Comparison of ENCODE assay signal across 9 mouse cellular contexts in the genomic region with DNA sequence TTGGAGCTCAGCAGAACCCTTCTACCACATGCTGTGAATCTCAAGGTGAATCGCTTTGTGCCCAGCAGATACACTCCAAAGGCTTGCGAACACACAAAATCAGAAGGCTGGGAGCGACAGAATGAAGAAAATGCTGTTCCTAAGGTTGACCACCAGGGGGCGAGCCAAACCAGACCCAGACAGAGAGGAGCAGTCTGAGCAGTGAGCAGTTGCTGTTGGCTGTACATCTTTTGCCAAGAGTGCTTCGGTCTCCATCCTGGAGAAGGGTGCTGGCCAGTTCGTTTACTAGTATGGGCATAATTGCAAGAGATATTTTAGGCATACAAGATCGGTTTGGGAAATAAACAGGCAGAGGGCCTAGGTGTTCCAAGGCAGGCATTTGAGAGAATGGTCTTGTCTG. TPM values are rescaled to one million over a fixed set of nuclear protein-coding genes. Genes with fewer than 3 reads are reported as not detected.
DNase-seq lines count a peak whose midpoint lies in the region; ATAC-seq lines count a peak whose summit lies in the region.
"Had no signal": no experiment of that assay in that cellular context is flagged by ENCODE, and none has a peak within 500 bp of the region (broad histone marks: within the 10 kb centered on the region; RNA-seq: fewer than 3 reads in every experiment).

No protein-coding gene starts in this region.

- H3K27ac ChIP-seq in forebrain, embryonic 11.5 days (ENCODE audit: low read depth, low read length), result no peak overlapping the region
- no peak overlapping the region for H3K27ac ChIP-seq in hindbrain, embryonic 14.5 days
- no peak overlapping the region for H3K27ac ChIP-seq in limb, embryonic 10.5 days
- H3K27ac ChIP-seq: limb, embryonic 15.5 days had no signal

- H3K27me3 ChIP-seq in forebrain, embryonic 11.5 days (ENCODE audit: control insufficient read depth, insufficient read depth, low read length), result no peaks in the 10 kb centered on the region; the same call in 1 of the 2 replicates
- H3K27me3 ChIP-seq in hindbrain, embryonic 14.5 days (ENCODE audit: control insufficient read depth, insufficient read depth, low read length), result no peaks in the 10 kb centered on the region
- peaks cover 36% of the 10 kb centered on the region; the same call in 1 of the 2 replicates for H3K27me3 ChIP-seq in limb, embryonic 10.5 days (ENCODE audit: low read depth, poor library complexity, severe bottlenecking)
- H3K27me3 ChIP-seq in splenic B cell, adult 2 months (ENCODE audit: control insufficient read depth, insufficient read depth, low read length, poor library complexity, severe bottlenecking), result no peaks in the 10 kb centered on the region

- H3K9me3 ChIP-seq in forebrain, embryonic 11.5 days (ENCODE audit: control insufficient read depth, low read length), result no peaks in the 10 kb centered on the region
- no peaks in the 10 kb centered on the region for H3K9me3 ChIP-seq in hindbrain, embryonic 14.5 days (ENCODE audit: control insufficient read depth, low read length)
- H3K9me3 ChIP-seq in limb, embryonic 10.5 days (replicated peaks), result no peaks in the 10 kb centered on the region
- H3K9me3 ChIP-seq: limb, embryonic 15.5 days had no signal

- H3K4me3 ChIP-seq in forebrain, embryonic 11.5 days (ENCODE audit: low read depth, low read length), result no peak overlapping the region
- no peak overlapping the region for H3K4me3 ChIP-seq in hindbrain, embryonic 14.5 days (replicated peaks; ENCODE audit: low read length)
- no peak overlapping the region for H3K4me3 ChIP-seq in limb, embryonic 10.5 days
- H3K4me3 ChIP-seq: limb, embryonic 15.5 days had no signal

- 36% methylated on average over 7 of the region's 7 CpGs for WGBS in forebrain, embryonic 11.5 days
- WGBS in hindbrain, embryonic 14.5 days, result 30% methylated on average over 7 of the region's 7 CpGs
- WGBS in limb, embryonic 10.5 days, result 40% methylated on average over 7 of the region's 7 CpGs

- H3K4me2 ChIP-seq in forebrain, embryonic 11.5 days (ENCODE audit: low read depth, low read length, severe bottlenecking), result no peak overlapping the region
- no peak overlapping the region for H3K4me2 ChIP-seq in hindbrain, embryonic 14.5 days (replicated peaks)
- H3K4me2 ChIP-seq: limb, embryonic 15.5 days had no signal

- H3K36me3 ChIP-seq in forebrain, embryonic 11.5 days (ENCODE audit: control insufficient read depth, insufficient read depth, low read length), result no peaks in the 10 kb centered on the region
- no peaks in the 10 kb centered on the region for H3K36me3 ChIP-seq in hindbrain, embryonic 14.5 days (replicated peaks; ENCODE audit: control insufficient read depth, insufficient read depth)
- no peaks in the 10 kb centered on the region for H3K36me3 ChIP-seq in limb, embryonic 10.5 days
- H3K36me3 ChIP-seq in splenic B cell, adult 2 months (ENCODE audit: control insufficient read depth, insufficient read depth, low read length, poor library complexity, severe bottlenecking), result no peaks in the 10 kb centered on the region
- H3K36me3 ChIP-seq: limb, embryonic 15.5 days had no signal

- peak; percentile 61; the same call in 1 of the 2 replicates for ATAC-seq in forebrain, embryonic 11.5 days (replicated peaks; ENCODE audit: low FRiP score)
- ATAC-seq in hindbrain, embryonic 14.5 days (ENCODE audit: low FRiP score), result peak; percentile 76; the same call in 1 of the 2 replicates

- H3K9ac ChIP-seq in forebrain, embryonic 11.5 days (ENCODE audit: low read length), result no peak overlapping the region
- H3K9ac ChIP-seq in hindbrain, embryonic 14.5 days, result no peak overlapping the region
- H3K9ac ChIP-seq: limb, embryonic 15.5 days had no signal

- no peaks in the 10 kb centered on the region for H3K4me1 ChIP-seq in forebrain, embryonic 11.5 days (replicated peaks; ENCODE audit: control insufficient read depth, insufficient read depth, low read length)
- H3K4me1 ChIP-seq in hindbrain, embryonic 14.5 days (replicated peaks; ENCODE audit: control insufficient read depth, insufficient read depth, low read length), result no peaks in the 10 kb centered on the region
- H3K4me1 ChIP-seq in limb, embryonic 10.5 days, result no peaks in the 10 kb centered on the region
- H3K4me1 ChIP-seq: limb, embryonic 15.5 days had no signal

- peak; percentile 13 for DNase-seq in gastrocnemius, adult 18-20 months (ENCODE audit: low spot score)
- no peak for DNase-seq in gastrocnemius, adult 8-10 months (ENCODE audit: low spot score in 2 of 2)
- DNase-seq in brain, adult 2 months (ENCODE audit: low read depth, low spot score), result peak; percentile 72
- DNase-seq in forebrain, embryonic 11.5 days (ENCODE audit: low spot score), result peak; percentile 68
- DNase-seq in hindbrain, embryonic 14.5 days (ENCODE audit: low spot score), result peak; percentile 67
- peak; percentile 57 for DNase-seq in limb, embryonic 10.5 days (ENCODE audit: low spot score)
- DNase-seq in neural tube, embryonic 10.5 days (ENCODE audit: extremely low spot score, low spot score), result peak; percentile 40
- DNase-seq in splenic B cell, adult 2 months (ENCODE audit: low read depth, low spot score), result peak; percentile 55

RNA-seq across cellular contexts. Expression of a gene that starts 52.9 kb away (rescaled TPM):
- not detected for total RNA-seq in gastrocnemius, adult 18-20 months (2021)
- total RNA-seq in gastrocnemius, adult 8-10 months (2022), result not detected
- polyA plus RNA-seq in forebrain, embryonic 11.5 days (2014; fragmentation: Nextera tagmentation; extraction: Ambion mirVana), result 0.08 and 0.09 TPM in 2 replicates
- polyA plus RNA-seq in hindbrain, embryonic 14.5 days (2014; fragmentation: Nextera tagmentation; extraction: Ambion mirVana), result 0.08 TPM in 1 of 2 replicates, not detected in the other
- polyA plus RNA-seq in limb, embryonic 10.5 days (2016; fragmentation: Nextera tagmentation; extraction: Ambion mirVana), result not detected in 2 replicates
- polyA plus RNA-seq: limb, embryonic 15.5 days had no signal

Comparison
In these comparisons a context has a peak if more than half of its experiments do, and no peak if none do; other contexts are left out.
1. DNase-seq: peak in gastrocnemius, adult 18-20 months (single experiment), brain, adult 2 months (single experiment), forebrain, embryonic 11.5 days (single experiment), hindbrain, embryonic 14.5 days (single experiment), limb, embryonic 10.5 days (single experiment), neural tube, embryonic 10.5 days (single experiment) and splenic B cell, adult 2 months (single experiment); none in gastrocnemius, adult 8-10 months (0 of 2).